Comparison of ENCODE assay signal across 14 mouse cellular contexts in the genomic region with DNA sequence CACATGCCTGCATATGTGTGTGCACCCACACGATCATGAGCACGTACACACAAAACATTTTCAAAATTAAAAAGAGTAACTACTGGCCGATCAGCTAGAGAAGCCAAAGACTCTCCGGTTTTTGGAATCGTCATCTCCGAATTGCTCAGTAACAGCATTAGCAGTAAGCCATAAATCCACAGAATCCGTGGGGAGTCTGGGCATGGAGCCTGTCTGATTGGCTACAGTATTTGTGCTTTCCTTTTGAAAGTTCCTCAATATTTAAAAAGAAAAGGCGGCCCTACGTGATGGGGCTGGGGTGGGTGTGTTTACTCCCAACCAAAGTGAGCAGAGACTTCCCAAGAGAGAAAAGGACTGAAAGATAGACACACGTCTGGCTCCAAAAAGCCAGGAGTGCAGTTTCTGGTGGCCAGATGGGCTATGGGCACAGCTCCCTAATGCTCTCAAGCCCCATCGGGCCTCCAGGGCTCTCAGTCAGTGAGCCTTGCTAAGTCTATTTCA.
DNase-seq lines count a peak whose midpoint lies in the region; ATAC-seq and TF ChIP-seq lines count a peak whose summit lies in the region.
"Had no signal": no experiment of that assay in that cellular context is flagged by ENCODE, and none has a peak within 500 bp of the region (broad histone marks: within the 10 kb centered on the region; RNA-seq: fewer than 3 reads in every experiment).

No protein-coding gene starts in this region.

- H3K4me2 ChIP-seq in kidney, postnatal 0 days (ENCODE audit: low read length) = 0 out of 2 replicates have a peak overlapping the region, but pooled peaks have one; percentile 93
- no peak overlapping the region for H3K4me2 ChIP-seq in kidney, embryonic 14.5 days (replicated peaks; ENCODE audit: low read depth, low read length)

- no peak for TF ChIP-seq CTCF in cerebellum, adult 2 months (IDR thresholded peaks at IDR 0.05; ENCODE audit: borderline replicate concordance, insufficient read depth, low read depth, low read length)
- no peak for TF ChIP-seq CTCF in heart, adult 2 months (IDR thresholded peaks at IDR 0.05)
- no peak for TF ChIP-seq CTCF in kidney, postnatal 0 days (IDR thresholded peaks at IDR 0.05; ENCODE audit: low read depth)

- intact Hi-C loops in heart, adult 2 months (cut with DNase I) = loop anchor here (2.0 to 5.0 kb wide), 3 partner anchors 37 to 65 kb away; no protein-coding TSS in a partner anchor
- intact Hi-C loops in heart, postnatal 10 days (cut with DNase I) = loop anchor here (5.0 kb wide), 1 partner anchor 64 kb away; no protein-coding TSS in a partner anchor

- no peaks in the 10 kb centered on the region for H3K27me3 ChIP-seq in cerebellum, adult 2 months (ENCODE audit: control insufficient read depth, insufficient read depth, low read length)
- H3K27me3 ChIP-seq in heart, adult 2 months (ENCODE audit: control insufficient read depth, insufficient read depth, low read length) = no peaks in the 10 kb centered on the region
- H3K27me3 ChIP-seq in kidney, postnatal 0 days (ENCODE audit: insufficient read depth, low read length) = peaks cover 5% of the 10 kb centered on the region; the same call in 1 of the 2 replicates
- H3K27me3 ChIP-seq in kidney, embryonic 14.5 days (ENCODE audit: control insufficient read depth, insufficient read depth, low read length) = peaks cover 15% of the 10 kb centered on the region; the same call in 1 of the 2 replicates
- H3K27me3 ChIP-seq: CH12.LX had no signal

- ATAC-seq in kidney, postnatal 0 days (replicated peaks; ENCODE audit: low FRiP score, low read depth) = no peak
- no peak for ATAC-seq in kidney, embryonic 14.5 days (ENCODE audit: low FRiP score, low TSS enrichment)
- ATAC-seq: liver, embryonic 12.5 days; midbrain, embryonic 15.5 days had no signal

- DNase-seq in cerebellum, postnatal 10 days = peak; percentile 51 to 70
- DNase-seq in cerebellum, adult 2 months = no peak
- no peak for DNase-seq in heart, adult 2 months
- DNase-seq in heart, postnatal 10 days = no peak
- no peak for DNase-seq in kidney, postnatal 0 days (ENCODE audit: low spot score)
- peak; percentile 47 for DNase-seq in testis, postnatal 10 days (ENCODE audit: low spot score)
- DNase-seq in testis, postnatal 14 days (ENCODE audit: low spot score) = no peak
- DNase-seq: adrenal gland, postnatal 14 days; thymus, postnatal 4 days had no signal

- H3K27ac ChIP-seq in cerebellum, adult 2 months (ENCODE audit: insufficient read depth, low read length) = no peak overlapping the region
- peak overlapping the region; percentile 28; the same call in 1 of the 2 replicates for H3K27ac ChIP-seq in heart, adult 2 months
- H3K27ac ChIP-seq in kidney, postnatal 0 days = no peak overlapping the region
- H3K27ac ChIP-seq in kidney, embryonic 14.5 days (ENCODE audit: low read depth, low read length) = no peak overlapping the region
- H3K27ac ChIP-seq: hindbrain, embryonic 12.5 days; liver, embryonic 12.5 days; midbrain, embryonic 15.5 days had no signal

- TF ChIP-seq POLR2A in cerebellum, adult 2 months (IDR thresholded peaks at IDR 0.05; ENCODE audit: borderline replicate concordance, insufficient read depth, low read length) = no peak
- TF ChIP-seq POLR2A in heart, adult 2 months (IDR thresholded peaks at IDR 0.05; ENCODE audit: insufficient read depth, low read depth, low read length) = peak; percentile 46; the same call in 1 of the 2 replicates

- 47% methylated on average over 11 of the region's 11 CpGs for WGBS in cerebellum, adult 2 months
- 78% methylated on average over 11 of the region's 11 CpGs for WGBS in heart, adult 2 months
- 77% methylated on average over 11 of the region's 11 CpGs for WGBS in kidney, postnatal 0 days
- 70% methylated on average over 11 of the region's 11 CpGs for WGBS in kidney, embryonic 14.5 days

- peaks cover 5% of the 10 kb centered on the region for H3K4me1 ChIP-seq in cerebellum, adult 2 months (ENCODE audit: control insufficient read depth, insufficient read depth, low read length)
- H3K4me1 ChIP-seq in heart, adult 2 months (ENCODE audit: control insufficient read depth, insufficient read depth, low read length) = peaks cover 3% of the 10 kb centered on the region
- peaks cover 6% of the 10 kb centered on the region; the same call in 1 of the 2 replicates for H3K4me1 ChIP-seq in kidney, postnatal 0 days (replicated peaks; ENCODE audit: insufficient read depth, low read length)
- peaks cover 13% of the 10 kb centered on the region; the same call in 1 of the 2 replicates for H3K4me1 ChIP-seq in kidney, embryonic 14.5 days (ENCODE audit: control insufficient read depth, insufficient read depth, low read length)

- no peaks in the 10 kb centered on the region for H3K36me3 ChIP-seq in heart, adult 2 months (ENCODE audit: control insufficient read depth, insufficient read depth, low read length)
- no peaks in the 10 kb centered on the region for H3K36me3 ChIP-seq in kidney, postnatal 0 days (ENCODE audit: insufficient read depth, low read length)
- H3K36me3 ChIP-seq in kidney, embryonic 14.5 days (ENCODE audit: control insufficient read depth, insufficient read depth, low read length) = no peaks in the 10 kb centered on the region
- H3K36me3 ChIP-seq: hindbrain, embryonic 12.5 days; liver, embryonic 12.5 days; midbrain, embryonic 15.5 days had no signal

- TF ChIP-seq EP300 in heart, adult 2 months (IDR thresholded peaks at IDR 0.05; ENCODE audit: insufficient read depth, low read depth, low read length) = no peak

- H3K79me2 ChIP-seq in heart, adult 2 months (replicated peaks; ENCODE audit: control insufficient read depth, insufficient read depth, low read length) = no peaks in the 10 kb centered on the region

- H3K9me3 ChIP-seq in kidney, postnatal 0 days (replicated peaks; ENCODE audit: low read length) = no peaks in the 10 kb centered on the region
- no peaks in the 10 kb centered on the region for H3K9me3 ChIP-seq in kidney, embryonic 14.5 days (ENCODE audit: control insufficient read depth, low read length)
- H3K9me3 ChIP-seq: hindbrain, embryonic 12.5 days; liver, embryonic 12.5 days; midbrain, embryonic 15.5 days had no signal

- peak overlapping the region; percentile 15; the same call in 1 of the 2 replicates for H3K9ac ChIP-seq in heart, adult 2 months (ENCODE audit: low read depth, low read length)
- no peak overlapping the region for H3K9ac ChIP-seq in kidney, postnatal 0 days (ENCODE audit: low read depth, low read length)
- H3K9ac ChIP-seq in kidney, embryonic 14.5 days (ENCODE audit: low read depth, low read length) = no peak overlapping the region
- H3K9ac ChIP-seq: hindbrain, embryonic 12.5 days; liver, embryonic 12.5 days; midbrain, embryonic 15.5 days had no signal

- H3K4me3 ChIP-seq in cerebellum, adult 2 months (replicated peaks; ENCODE audit: insufficient read depth, low read depth, low read length) = no peak overlapping the region
- no peak overlapping the region for H3K4me3 ChIP-seq in heart, adult 2 months
- no peak overlapping the region for H3K4me3 ChIP-seq in kidney, postnatal 0 days (replicated peaks; ENCODE audit: low read depth, low read length)
- H3K4me3 ChIP-seq in kidney, embryonic 14.5 days (ENCODE audit: low read length) = no peak overlapping the region
- H3K4me3 ChIP-seq: hindbrain, embryonic 12.5 days; liver, embryonic 12.5 days had no signal

Comparison
In these comparisons a context has a peak if more than half of its experiments do, and no peak if none do; other contexts are left out.
1. DNase-seq: peak in cerebellum, postnatal 10 days (2 of 2) and testis, postnatal 10 days (single experiment); none in cerebellum, adult 2 months (0 of 2), heart, adult 2 months (0 of 2), heart, postnatal 10 days (0 of 2), kidney, postnatal 0 days (single experiment) and testis, postnatal 14 days (single experiment).